Mouse (Mus musculus) thymus, adult 2 months (tissue): ENCODE results near the gene Car10.

ENCODE experiments used
- CTCF ChIP-seq: fragments of 200-500 bp; IDR thresholded peaks from 2 replicates; pipeline ENCODE4 v1.5.1; 2012; ENCODE audit warnings: mild to moderate bottlenecking, control low read depth, low read length, moderate library complexity, borderline replicate concordance; ENCODE audit not compliant: control insufficient read depth, poor library complexity, insufficient read depth; ENCODE audit errors: extremely low read depth
- POLR2A ChIP-seq: fragments of 200-500 bp; IDR thresholded peaks from 2 replicates; pipeline ENCODE4 v1.6.1; 2012; ENCODE audit warnings: mild to moderate bottlenecking, low read length, control low read depth, moderate library complexity; ENCODE audit not compliant: control insufficient read depth, poor library complexity, insufficient read depth; ENCODE audit errors: extremely low read depth

- TF ChIP-seq CTCF: no peak
- TF ChIP-seq POLR2A: no peak
Observed at GRCm38 (mm10) chr11:93642331-93642730, 544.5 kb downstream of the Car10 start.
